Mouse (Mus musculus) liver, embryonic 14.5 days (tissue): ENCODE measurements around the gene Glul.

Source experiments
- CTCF ChIP-seq: IDR thresholded peaks from 2 replicates; pipeline ENCODE4 v1.5.1; 2016; ENCODE audit warnings: antibody characterized with exemption, low read depth, control low read depth
- EP300 ChIP-seq: IDR thresholded peaks from 2 replicates; pipeline ENCODE4 v1.6.1; 2016; ENCODE audit warnings: antibody characterized with exemption, low read depth

DNA sequence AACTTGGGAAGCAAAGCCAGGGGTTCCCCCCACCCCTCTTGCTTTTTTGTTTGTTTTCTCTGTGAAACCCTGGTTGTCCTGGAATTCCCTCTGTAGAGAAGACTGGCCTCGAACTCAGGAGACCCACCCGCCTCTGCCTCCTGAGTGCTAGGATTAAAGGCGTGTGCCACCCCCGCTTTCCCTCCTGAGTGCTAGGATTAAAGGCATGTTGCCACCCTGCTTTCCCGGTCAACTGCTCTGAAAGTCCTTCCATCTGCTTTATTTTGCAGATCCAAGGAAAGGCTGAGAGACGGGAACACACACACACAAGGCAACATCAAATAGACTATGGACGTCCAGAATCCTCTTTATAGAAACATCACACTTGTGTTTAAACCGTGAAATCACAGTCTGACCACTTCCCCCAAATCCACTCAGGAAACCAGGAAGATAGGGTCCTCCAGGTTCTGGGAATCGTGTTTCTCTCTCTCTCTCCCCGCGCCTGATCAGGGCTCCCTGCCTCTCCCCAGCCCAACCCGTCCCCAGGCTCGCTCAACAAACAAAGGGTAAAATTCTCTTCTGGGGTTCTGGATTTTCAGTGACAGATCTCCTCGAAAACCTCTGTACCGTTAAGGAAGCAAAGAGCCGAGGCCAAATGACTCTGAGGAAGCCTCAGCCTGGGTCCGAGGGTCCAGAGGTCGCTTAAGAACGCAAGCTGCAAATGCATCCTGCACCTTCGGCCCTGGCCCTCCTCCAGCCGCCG, 584 bp upstream of the Glul start:
- no peak for TF ChIP-seq EP300
- TF ChIP-seq CTCF = no peak
